Mouse (Mus musculus): ENCODE data around the gene Cryzl2.

DNA sequence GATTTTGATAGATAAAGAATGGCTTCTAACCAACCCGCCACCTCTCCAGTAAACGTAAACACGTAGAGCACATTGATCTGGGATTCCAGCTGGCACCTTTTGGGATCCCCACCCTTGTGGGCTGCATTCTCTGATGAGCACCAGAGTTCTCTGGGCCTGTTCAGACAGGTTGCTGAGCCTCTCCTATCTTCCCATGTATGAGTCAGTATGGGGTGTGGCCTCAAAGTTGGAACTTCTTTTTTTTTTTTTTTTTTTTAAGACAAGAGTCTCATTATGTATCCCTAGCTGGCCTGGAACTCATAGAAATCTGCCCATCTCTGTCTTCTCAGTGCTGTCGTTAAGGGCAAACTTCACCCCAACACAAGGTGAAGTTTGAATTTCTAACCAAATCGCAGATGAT is 1.5 kb downstream of the Cryzl2 start:
- no peak for TF ChIP-seq CTCF (IDR thresholded peaks at IDR 0.05; ENCODE audit: low read depth)
- no peak for TF ChIP-seq EP300 (IDR thresholded peaks at IDR 0.05; ENCODE audit: low read depth)

Measured in liver, postnatal 0 days (tissue).